Mouse (Mus musculus) forebrain, postnatal 0 days (tissue): ENCODE data around the gene Flywch2. TPM values are rescaled to one million over a fixed set of nuclear protein-coding genes. Genes with fewer than 3 reads are reported as not detected.

ENCODE experiments used
- ATAC-seq: fragments of 200-750 bp; cut with Nextera tagmentation; 2 replicates; pipeline ENCODE4 v1.8.0; 2017; ENCODE audit warnings: mild to moderate bottlenecking, moderate library complexity
- DNase-seq: peaks from one replicate; pipeline ENCODE4 v3.0.0-alpha.2; 2015
- H3K27ac ChIP-seq: fragments of 300-500 bp; sonication (generic); 2 replicates; pipeline ENCODE4 v1.5.1; 2014; ENCODE audit warnings: low read depth, mild to moderate bottlenecking, antibody characterized with exemption, low read length, moderate library complexity, mixed read lengths
- H3K27me3 ChIP-seq: fragments of 300-500 bp; sonication (generic); 2 replicates; pipeline ENCODE4 v1.6.1; 2014; ENCODE audit warnings: mild to moderate bottlenecking, low read length, mixed read lengths; ENCODE audit not compliant: insufficient read depth
- H3K36me3 ChIP-seq: fragments of 300-500 bp; sonication (generic); 2 replicates; pipeline ENCODE4 v1.6.1; 2014; ENCODE audit warnings: mild to moderate bottlenecking, moderate library complexity; ENCODE audit not compliant: insufficient read depth
- H3K4me1 ChIP-seq: fragments of 300-500 bp; sonication (generic); 2 replicates; pipeline ENCODE4 v1.6.1; 2014; ENCODE audit warnings: antibody characterized with exemption; ENCODE audit not compliant: insufficient read depth
- H3K4me2 ChIP-seq: fragments of 300-500 bp; sonication (generic); 2 replicates; pipeline ENCODE4 v1.6.1; 2014; ENCODE audit warnings: low read depth, mild to moderate bottlenecking, moderate library complexity
- H3K4me3 ChIP-seq: fragments of 300-500 bp; sonication (generic); 2 replicates; pipeline ENCODE4 v1.5.1; 2014; ENCODE audit warnings: low read depth, low read length, mixed read lengths
- H3K9ac ChIP-seq: fragments of 300-500 bp; sonication (generic); 2 replicates; pipeline ENCODE4 v1.6.1; 2014; ENCODE audit warnings: mild to moderate bottlenecking
- H3K9me3 ChIP-seq: fragments of 300-500 bp; sonication (generic); 2 replicates; pipeline ENCODE4 v1.6.1; 2016; ENCODE audit warnings: low read length
- CTCF ChIP-seq: sonication (generic); IDR thresholded peaks from 2 replicates; pipeline ENCODE4 v1.5.1; 2016; ENCODE audit warnings: antibody characterized with exemption, control low read depth, low read depth
- WGBS: fragments of 180-500 bp; shearing (Covaris S2); extraction: QIAGEN DNeasy Blood & Tissue Kit; methylation state at CpG from one replicate; pipeline ENCODE4 v1.1.7; 2014; 5-methylcytosine and 5-hydroxymethylcytosine counted together
- polyA plus RNA-seq: library from polyadenylated mRNA; unstranded; fragments of >200 nt; fragmentation: Nextera tagmentation; extraction: Ambion mirVana; gene quantifications from 2 replicates; pipeline ENCODE4 v1.2.1, GENCODE M21; 2015
- total RNA-seq: library from RNA; depleted of rRNA; stranded (reverse); fragments of >200 nt; gene quantifications from 2 replicates; pipeline ENCODE4 v1.2.3, GENCODE M21; 2014

Flywch2 gene
- total and polyA plus RNA-seq, 2 experiments from 2014 or later, result 55.0 to 77.4 TPM

GRCm38 (mm10) chr17:23744651-23745050, 41.2 kb downstream of the Flywch2 start:
- ATAC-seq (no peak), DNase-seq (no peak)
- Histone ChIP-seq H3K4me3 (no peak overlapping the region), H3K9me3 (no peaks in the 10 kb centered on the region), H3K36me3 (no peaks in the 10 kb centered on the region), H3K27me3 (peaks cover 52% of the 10 kb centered on the region), H3K27ac (no peak overlapping the region), H3K4me1 (peaks cover 9% of the 10 kb centered on the region), H3K4me2 (peak overlapping the region; percentile 89; the same call in 1 of the 2 replicates), H3K9ac (no peak overlapping the region)
- WGBS, result 8% methylated on average over 14 of the region's 14 CpGs
- TF ChIP-seq CTCF, result no peak

GRCm38 (mm10) chr17:23744076-23744475, 41.8 kb downstream of the Flywch2 start:
- peaks cover 10% of the 10 kb centered on the region for H3K4me1 ChIP-seq
- H3K27me3 ChIP-seq, result peaks cover 52% of the 10 kb centered on the region
- H3K9me3 ChIP-seq, result no peaks in the 10 kb centered on the region
- DNase-seq (no peak), ATAC-seq (no peak)
- H3K27ac ChIP-seq, result no peak overlapping the region
- no peak overlapping the region for H3K9ac ChIP-seq
- H3K36me3 ChIP-seq, result no peaks in the 10 kb centered on the region
- no peak overlapping the region for H3K4me2 ChIP-seq
- WGBS, result 28% methylated on average over 8 of the region's 8 CpGs
- no peak overlapping the region for H3K4me3 ChIP-seq
- no peak for TF ChIP-seq CTCF

- Histone ChIP-seq H3K36me3 (no peaks in the 10 kb centered on the region), H3K4me1 (peaks cover 17% of the 10 kb centered on the region), H3K27me3 (peaks cover 52% of the 10 kb centered on the region), H3K9ac (no peak overlapping the region), H3K27ac (no peak overlapping the region), H3K9me3 (no peaks in the 10 kb centered on the region), H3K4me2 (no peak overlapping the region), H3K4me3 (no peak overlapping the region)
- 65% methylated on average over 12 of the region's 12 CpGs for WGBS
- DNase-seq (no peak), ATAC-seq (no peak)
- no peak for TF ChIP-seq CTCF
These were observed 42.9 kb downstream of the Flywch2 start for GRCm38 (mm10) chr17:23742941-23743340.

- Histone ChIP-seq H3K4me2 (peak overlapping the region; percentile 43), H3K9me3 (no peaks in the 10 kb centered on the region), H3K27me3 (peaks cover 52% of the 10 kb centered on the region), H3K4me3 (peak overlapping the region; percentile 19; the same call in 1 of the 2 replicates), H3K27ac (no peak overlapping the region), H3K9ac (no peak overlapping the region; the same call in 1 of the 2 replicates), H3K4me1 (peaks cover 17% of the 10 kb centered on the region), H3K36me3 (no peaks in the 10 kb centered on the region)
- WGBS, result 8% methylated on average over 44 of the region's 44 CpGs
- no peak for ATAC-seq
- no peak for TF ChIP-seq CTCF
- peak; percentile 49 for DNase-seq
These were observed 43.6 kb downstream of the Flywch2 start for GRCm38 (mm10) chr17:23742210-23742793.

- TF ChIP-seq CTCF, result no peak
- DNase-seq (no peak), ATAC-seq (no peak)
- Histone ChIP-seq H3K9me3 (no peaks in the 10 kb centered on the region), H3K4me1 (peaks cover 17% of the 10 kb centered on the region), H3K36me3 (no peaks in the 10 kb centered on the region), H3K4me2 (0 out of 2 replicates have a peak overlapping the region, but pooled peaks have one; percentile 43), H3K27me3 (peaks cover 47% of the 10 kb centered on the region), H3K9ac (no peak overlapping the region), H3K4me3 (no peak overlapping the region), H3K27ac (no peak overlapping the region)
- WGBS, result 55% methylated on average over 38 of the region's 38 CpGs
These were observed 44.3 kb downstream of the Flywch2 start for GRCm38 (mm10) chr17:23741359-23742209.

GRCm38 (mm10) chr17:23740598-23741021, 45.3 kb downstream of the Flywch2 start, which contains the start of gene Paqr4:
Gene Paqr4, minus strand, starts transcription at chr17:23740867.
- DNase-seq (no peak), ATAC-seq (peak; percentile 3; the same call in 1 of the 2 replicates)

GRCm38 (mm10) chr17:23740136-23740584, 45.7 kb downstream of the Flywch2 start:
- Histone ChIP-seq H3K9me3 (no peaks in the 10 kb centered on the region), H3K9ac (peak overlapping the region; percentile 79), H3K27ac (peak overlapping the region; percentile 66), H3K27me3 (peaks cover 39% of the 10 kb centered on the region), H3K4me2 (peak overlapping the region; percentile 94), H3K36me3 (peaks cover 11% of the 10 kb centered on the region; the same call in 1 of the 2 replicates), H3K4me1 (peaks cover 9% of the 10 kb centered on the region), H3K4me3 (peak overlapping the region; percentile 68)
- TF ChIP-seq CTCF, result no peak
- ATAC-seq, result peak; percentile 92
- peak; percentile 92 for DNase-seq
- 2% methylated on average over 40 of the region's 46 CpGs for WGBS

More at GRCm38 (mm10) chr17:23740598-23741021, 45.3 kb downstream of the Flywch2 start, which contains the start of gene Paqr4:
- 7% methylated on average over 13 of the region's 13 CpGs for WGBS
- Histone ChIP-seq H3K9ac (peak within 1 kb of the TSS; percentile 79), H3K27ac (peak within 1 kb of the TSS; percentile 66), H3K36me3 (peaks cover 10% of the 10 kb centered on the region; the same call in 1 of the 2 replicates), H3K27me3 (peaks cover 42% of the 10 kb centered on the region), H3K9me3 (no peaks in the 10 kb centered on the region), H3K4me2 (peak within 1 kb of the TSS; percentile 94), H3K4me3 (peak within 1 kb of the TSS; percentile 68), H3K4me1 (peaks cover 13% of the 10 kb centered on the region)
- TF ChIP-seq CTCF, result 0 out of 2 replicates have a peak, but pooled peaks have one; percentile 1
